Mouse (Mus musculus) intestine, embryonic 15.5 days (tissue): ENCODE measurements at regions not wholly inside any gene's neighbourhood (a gene's known extent, or its start where the extent isn't known, plus 50 kb on each side); places are given as distances from the start of the nearest gene placed in this dataset.

Experiments used
- ATAC-seq: fragments of 200-750 bp; cut with Nextera tagmentation; 2 replicates; pipeline ENCODE4 v1.8.0; 2017; ENCODE audit warnings: moderate TSS enrichment, moderate library complexity
- H3K27ac ChIP-seq: fragments of 300-500 bp; sonication (generic); 2 replicates; pipeline ENCODE4 v1.5.1; 2015; ENCODE audit warnings: mild to moderate bottlenecking, inconsistent platforms
- H3K27me3 ChIP-seq: fragments of 300-500 bp; sonication (generic); replicated peaks from 2 replicates; pipeline ENCODE4 v1.6.1; 2015; ENCODE audit warnings: inconsistent platforms
- H3K36me3 ChIP-seq: fragments of 300-500 bp; sonication (generic); 2 replicates; pipeline ENCODE4 v1.6.1; 2015; ENCODE audit warnings: inconsistent platforms
- H3K4me1 ChIP-seq: fragments of 300-500 bp; sonication (generic); replicated peaks from 2 replicates; pipeline ENCODE4 v1.6.1; 2015; ENCODE audit warnings: inconsistent platforms
- H3K4me2 ChIP-seq: fragments of 300-500 bp; sonication (generic); replicated peaks from 2 replicates; pipeline ENCODE4 v1.6.1; 2015; ENCODE audit warnings: mild to moderate bottlenecking, inconsistent platforms
- H3K4me3 ChIP-seq: fragments of 300-500 bp; sonication (generic); replicated peaks from 2 replicates; pipeline ENCODE4 v1.5.1; 2015; ENCODE audit warnings: inconsistent platforms
- H3K9ac ChIP-seq: fragments of 300-500 bp; sonication (generic); 2 replicates; pipeline ENCODE4 v1.6.1; 2015; ENCODE audit warnings: inconsistent platforms
- H3K9me3 ChIP-seq: fragments of 300-500 bp; sonication (generic); 2 replicates; pipeline ENCODE4 v1.6.1; 2016; ENCODE audit warnings: inconsistent platforms
- WGBS: fragments of 180-500 bp; shearing (Covaris S2); methylation state at CpG from one replicate; pipeline ENCODE4 v1.1.7; 2015; 5-methylcytosine and 5-hydroxymethylcytosine counted together

DNA sequence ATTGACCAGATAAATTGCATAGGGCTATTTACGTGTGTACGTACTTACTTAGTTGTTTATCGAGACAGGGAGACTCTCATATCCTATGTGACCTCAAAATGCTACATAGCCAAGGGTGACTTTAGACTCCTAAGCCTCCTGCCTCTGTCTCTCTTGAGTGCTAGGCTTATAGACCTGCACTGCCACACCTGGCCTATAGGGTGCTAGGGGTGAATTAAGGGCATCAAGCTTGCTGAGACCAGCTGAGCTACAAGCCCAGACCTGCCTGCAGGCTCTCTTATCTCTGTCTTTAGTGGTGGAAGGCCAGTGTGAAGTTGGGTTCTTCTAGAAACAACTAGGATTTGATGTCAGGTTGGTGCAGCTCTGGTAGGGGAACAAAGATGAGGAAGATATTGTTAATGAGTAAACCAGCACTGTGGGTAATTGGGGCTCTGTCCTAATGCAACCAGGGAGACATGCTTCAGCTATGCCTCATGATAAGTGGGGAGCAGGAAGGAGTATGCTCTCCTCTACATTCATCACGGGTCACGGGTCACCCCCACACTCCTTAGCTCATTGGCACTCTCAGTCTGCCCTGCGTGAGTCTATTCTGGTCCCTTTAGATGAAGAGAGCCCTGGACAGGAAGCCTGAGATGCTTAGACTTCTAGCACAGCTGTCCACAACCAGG lies 387.8 kb downstream of the Med13l start:
- no peaks in the 10 kb centered on the region for H3K9me3 ChIP-seq
- H3K4me3 ChIP-seq: no peak overlapping the region
- H3K4me1 ChIP-seq: no peaks in the 10 kb centered on the region
- H3K27me3 ChIP-seq: no peaks in the 10 kb centered on the region
- H3K27ac ChIP-seq: no peak overlapping the region
- no peak overlapping the region for H3K9ac ChIP-seq
- ATAC-seq: peak; percentile 59
- H3K36me3 ChIP-seq: no peaks in the 10 kb centered on the region
- WGBS: 90% methylated on average over 6 of the region's 6 CpGs
- no peak overlapping the region for H3K4me2 ChIP-seq

DNA sequence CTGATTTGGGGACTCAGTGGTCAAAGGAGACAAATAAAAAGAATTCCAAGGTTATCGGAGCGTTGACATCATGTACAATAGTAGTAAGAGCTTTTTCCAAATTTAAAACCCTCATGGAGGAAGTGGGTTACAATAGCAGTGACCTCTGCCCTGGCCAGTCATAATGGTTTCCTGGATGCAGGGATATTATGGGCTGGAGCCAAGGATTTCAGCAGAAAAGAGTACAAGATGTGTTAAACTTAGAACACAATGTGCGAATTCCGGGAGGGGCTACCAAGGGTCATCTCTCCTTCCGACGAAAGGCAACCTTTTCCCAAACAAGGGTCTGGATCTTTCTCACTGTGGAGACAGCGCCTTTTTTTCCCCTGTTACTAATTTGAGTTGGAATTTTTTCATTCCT lies 390.6 kb downstream of the Med13l start:
- ATAC-seq: no peak
- no peak overlapping the region for H3K9ac ChIP-seq
- H3K27me3 ChIP-seq: no peaks in the 10 kb centered on the region
- no peak overlapping the region for H3K27ac ChIP-seq
- no peaks in the 10 kb centered on the region for H3K9me3 ChIP-seq
- no peak overlapping the region for H3K4me3 ChIP-seq
- no peak overlapping the region for H3K4me2 ChIP-seq
- no peaks in the 10 kb centered on the region; the same call in 1 of the 2 replicates for H3K4me1 ChIP-seq
- no peaks in the 10 kb centered on the region for H3K36me3 ChIP-seq
- 80% methylated on average over 7 of the region's 7 CpGs for WGBS

DNA sequence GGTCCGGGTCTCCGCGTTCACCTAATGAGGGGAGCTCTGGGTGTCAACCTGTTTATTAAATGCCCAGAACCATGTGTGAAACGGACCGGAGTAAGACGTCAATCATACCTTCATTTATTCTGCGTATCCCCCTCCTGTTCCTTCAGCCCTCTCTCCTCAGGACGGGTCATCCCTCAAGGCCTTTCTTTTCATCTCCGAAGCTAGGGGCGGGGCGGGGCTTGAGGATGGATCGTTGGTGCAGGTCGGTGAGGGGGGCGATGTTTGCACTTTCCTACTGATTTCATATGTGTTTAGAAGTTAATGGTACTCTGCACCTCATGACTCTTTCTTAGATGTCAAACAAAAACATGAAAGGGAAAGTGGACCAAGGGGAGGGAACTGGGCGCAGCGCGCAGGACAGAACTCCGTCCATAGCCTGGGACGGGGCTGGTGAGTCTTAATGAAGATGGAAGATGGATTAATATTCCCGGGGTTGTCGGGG lies 400.1 kb downstream of the Med13l start:
- Histone ChIP-seq H3K4me2 (no peak overlapping the region), H3K27ac (no peak overlapping the region), H3K9me3 (no peaks in the 10 kb centered on the region), H3K36me3 (no peaks in the 10 kb centered on the region), H3K4me3 (no peak overlapping the region), H3K4me1 (peaks cover 11% of the 10 kb centered on the region), H3K9ac (no peak overlapping the region), H3K27me3 (0 out of 2 replicates have a peak, but pooled peaks cover 2% of the 10 kb centered on the region)
- ATAC-seq: no peak
- 50% methylated on average over 21 of the region's 21 CpGs for WGBS

DNA sequence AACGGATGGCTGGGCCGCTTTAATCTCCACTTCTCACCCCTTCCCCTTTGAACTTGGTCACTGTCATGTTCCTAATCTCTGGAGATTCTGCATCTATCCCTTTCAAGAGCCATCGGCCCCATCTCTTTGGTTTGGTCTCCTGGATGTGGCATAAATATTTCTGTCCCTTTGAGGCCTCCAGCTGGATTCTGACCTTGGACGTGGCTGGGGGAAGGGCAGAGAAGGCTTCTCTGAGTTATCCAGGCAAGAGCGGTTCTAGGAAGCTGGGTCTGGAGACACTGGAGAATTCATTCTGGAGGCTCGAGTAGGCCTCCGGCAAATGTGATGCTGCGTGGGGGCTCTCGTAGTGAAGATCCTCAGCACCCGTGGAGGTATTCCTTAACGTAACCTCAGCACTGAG lies 400.6 kb downstream of the Med13l start:
- Histone ChIP-seq H3K4me3 (no peak overlapping the region), H3K9ac (no peak overlapping the region), H3K9me3 (no peaks in the 10 kb centered on the region), H3K4me1 (peaks cover 11% of the 10 kb centered on the region; the same call in 1 of the 2 replicates), H3K4me2 (no peak overlapping the region), H3K27me3 (0 out of 2 replicates have a peak, but pooled peaks cover 2% of the 10 kb centered on the region), H3K27ac (no peak overlapping the region), H3K36me3 (no peaks in the 10 kb centered on the region)
- no peak for ATAC-seq
- WGBS: 57% methylated on average over 11 of the region's 11 CpGs

- H3K36me3 ChIP-seq: no peaks in the 10 kb centered on the region
- H3K9ac ChIP-seq: no peak overlapping the region
- WGBS: 88% methylated on average over 3 of the region's 3 CpGs
- peaks cover 11% of the 10 kb centered on the region; the same call in 1 of the 2 replicates for H3K4me1 ChIP-seq
- ATAC-seq: peak; percentile 70
- H3K4me3 ChIP-seq: no peak overlapping the region
- 0 out of 2 replicates have a peak, but pooled peaks cover 2% of the 10 kb centered on the region for H3K27me3 ChIP-seq
- H3K27ac ChIP-seq: no peak overlapping the region
- no peak overlapping the region for H3K4me2 ChIP-seq
- no peaks in the 10 kb centered on the region for H3K9me3 ChIP-seq
These were observed 401.7 kb downstream of the Med13l start for GRCm38 (mm10) chr5:118962152-118962551.

- no peak overlapping the region for H3K9ac ChIP-seq
These were observed 402.5 kb downstream of the Med13l start for GRCm38 (mm10) chr5:118963001-118963400.

GRCm38 (mm10) chr5:118966901-118967300 lies 406.4 kb downstream of the Med13l start:
- Histone ChIP-seq H3K27me3 (0 out of 2 replicates have a peak, but pooled peaks cover 2% of the 10 kb centered on the region), H3K9me3 (no peaks in the 10 kb centered on the region), H3K4me2 (no peak overlapping the region), H3K4me3 (no peak overlapping the region), H3K4me1 (0 out of 2 replicates have a peak, but pooled peaks cover 2% of the 10 kb centered on the region), H3K27ac (no peak overlapping the region), H3K36me3 (no peaks in the 10 kb centered on the region), H3K9ac (no peak overlapping the region)
- 72% methylated on average over 6 of the region's 6 CpGs for WGBS
- no peak for ATAC-seq

More at GRCm38 (mm10) chr5:118963001-118963400, 402.5 kb downstream of the Med13l start:
- no peaks in the 10 kb centered on the region for H3K9me3 ChIP-seq
- 0 out of 2 replicates have a peak, but pooled peaks cover 2% of the 10 kb centered on the region for H3K27me3 ChIP-seq
- H3K4me3 ChIP-seq: no peak overlapping the region
- no peaks in the 10 kb centered on the region for H3K36me3 ChIP-seq
- ATAC-seq: no peak
- no peak overlapping the region for H3K27ac ChIP-seq
- WGBS: 90% methylated on average over 3 of the region's 3 CpGs
- H3K4me2 ChIP-seq: no peak overlapping the region
- peaks cover 11% of the 10 kb centered on the region; the same call in 1 of the 2 replicates for H3K4me1 ChIP-seq

- ATAC-seq: peak; percentile 53; the same call in 1 of the 2 replicates
- no peak overlapping the region for H3K9ac ChIP-seq
- H3K4me3 ChIP-seq: no peak overlapping the region
- H3K27ac ChIP-seq: no peak overlapping the region
- 28% methylated on average over 11 of the region's 11 CpGs for WGBS
- H3K9me3 ChIP-seq: no peaks in the 10 kb centered on the region
- no peaks in the 10 kb centered on the region for H3K36me3 ChIP-seq
- H3K4me2 ChIP-seq: no peak overlapping the region
- H3K27me3 ChIP-seq: 0 out of 2 replicates have a peak, but pooled peaks cover 2% of the 10 kb centered on the region
- no peaks in the 10 kb centered on the region for H3K4me1 ChIP-seq
These were observed 407.2 kb downstream of the Med13l start for GRCm38 (mm10) chr5:118967718-118968117.

- no peak for ATAC-seq
- H3K36me3 ChIP-seq: no peaks in the 10 kb centered on the region
- H3K9ac ChIP-seq: no peak overlapping the region
- H3K9me3 ChIP-seq: no peaks in the 10 kb centered on the region
- no peak overlapping the region for H3K4me3 ChIP-seq
- H3K4me2 ChIP-seq: no peak overlapping the region
- H3K27ac ChIP-seq: no peak overlapping the region
- WGBS: 65% methylated on average over 10 of the region's 10 CpGs
- H3K27me3 ChIP-seq: no peaks in the 10 kb centered on the region
- no peaks in the 10 kb centered on the region for H3K4me1 ChIP-seq
These were observed 414.7 kb downstream of the Med13l start for GRCm38 (mm10) chr5:118975147-118975546.

GRCm38 (mm10) chr5:118978921-118979630 lies 418.6 kb downstream of the Med13l start:
- no peaks in the 10 kb centered on the region for H3K27me3 ChIP-seq
- H3K9me3 ChIP-seq: no peaks in the 10 kb centered on the region
- no peak overlapping the region for H3K4me2 ChIP-seq
- H3K4me1 ChIP-seq: peaks cover 5% of the 10 kb centered on the region
- H3K27ac ChIP-seq: no peak overlapping the region
- 67% methylated on average over 11 of the region's 11 CpGs for WGBS
- ATAC-seq: peak; percentile 81
- no peak overlapping the region for H3K9ac ChIP-seq
- no peak overlapping the region for H3K4me3 ChIP-seq
- H3K36me3 ChIP-seq: no peaks in the 10 kb centered on the region

- WGBS: 24% methylated on average over 16 of the region's 16 CpGs
- H3K4me1 ChIP-seq: peaks cover 11% of the 10 kb centered on the region
- H3K27me3 ChIP-seq: no peaks in the 10 kb centered on the region
- H3K9ac ChIP-seq: no peak overlapping the region
- no peak overlapping the region for H3K4me2 ChIP-seq
- no peak overlapping the region for H3K4me3 ChIP-seq
- ATAC-seq: no peak
- no peaks in the 10 kb centered on the region for H3K36me3 ChIP-seq
- no peak overlapping the region for H3K27ac ChIP-seq
- H3K9me3 ChIP-seq: no peaks in the 10 kb centered on the region
These were observed 420.6 kb downstream of the Med13l start for GRCm38 (mm10) chr5:118981046-118981445.

DNA sequence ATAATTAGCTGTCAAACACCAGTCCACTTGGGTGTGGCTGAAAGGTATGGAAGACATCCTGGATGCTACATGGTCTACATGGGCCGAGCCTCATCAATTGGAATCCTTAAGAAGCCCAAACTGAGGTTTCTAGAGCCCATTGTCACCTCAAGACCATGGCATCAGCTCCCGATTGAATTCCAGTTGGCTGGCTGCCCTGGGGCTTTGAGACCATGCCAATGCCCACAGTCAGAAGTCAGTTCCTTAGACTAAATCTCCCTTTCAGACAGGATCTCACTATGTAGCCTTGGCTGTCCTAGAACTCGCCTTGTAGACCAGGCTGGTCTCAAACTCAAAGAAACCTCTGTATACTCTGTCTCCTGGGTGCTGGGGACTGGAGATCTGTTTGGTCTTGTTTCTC lies 423.8 kb downstream of the Med13l start:
- no peak overlapping the region for H3K4me2 ChIP-seq
- H3K4me1 ChIP-seq: peaks cover 13% of the 10 kb centered on the region
- H3K27me3 ChIP-seq: no peaks in the 10 kb centered on the region
- no peak overlapping the region for H3K9ac ChIP-seq
- H3K27ac ChIP-seq: no peak overlapping the region
- WGBS: 94% methylated on average over 3 of the region's 3 CpGs
- no peak for ATAC-seq
- H3K9me3 ChIP-seq: no peaks in the 10 kb centered on the region
- no peak overlapping the region for H3K4me3 ChIP-seq
- no peaks in the 10 kb centered on the region for H3K36me3 ChIP-seq
